Mouse (Mus musculus) R1 (cell line): ENCODE results near the gene Smox.
A peak's percentile ranks its signal among the peaks of the same experiment; 100 is the strongest.
"Not testable (repeated sequence)": the region's sequence is repeated elsewhere in the genome, so short reads cannot be mapped to it uniquely, and the experiment has no call there.

Experiments
- DNase-seq: peaks from one replicate; pipeline ENCODE4 v3.0.0-alpha.2; 2018; ENCODE audit warnings: low read depth, low spot score

The Smox gene

DNA sequence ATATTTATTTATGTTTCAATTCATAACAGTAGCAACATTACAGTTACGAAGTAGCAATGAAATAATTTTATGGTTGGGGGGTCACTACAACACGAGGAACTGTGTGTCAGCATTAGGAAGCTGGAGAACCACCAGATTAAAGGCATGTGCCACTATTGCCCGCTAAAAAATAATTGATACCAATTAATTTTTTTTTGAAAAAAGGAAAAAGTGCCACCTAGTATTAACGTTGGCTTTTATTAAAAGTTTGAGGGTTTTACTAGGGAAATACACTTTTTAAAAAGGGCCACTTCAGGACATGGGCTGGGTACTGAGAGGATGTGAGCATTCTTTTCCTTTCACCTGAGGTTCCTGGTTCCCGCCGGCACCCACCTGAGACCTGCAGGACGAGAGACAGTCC lies at the start of gene Smox:
Smox (plus strand) TSS at position 301 of the 400 bp plus-strand sequence.
- no peak for DNase-seq

DNA sequence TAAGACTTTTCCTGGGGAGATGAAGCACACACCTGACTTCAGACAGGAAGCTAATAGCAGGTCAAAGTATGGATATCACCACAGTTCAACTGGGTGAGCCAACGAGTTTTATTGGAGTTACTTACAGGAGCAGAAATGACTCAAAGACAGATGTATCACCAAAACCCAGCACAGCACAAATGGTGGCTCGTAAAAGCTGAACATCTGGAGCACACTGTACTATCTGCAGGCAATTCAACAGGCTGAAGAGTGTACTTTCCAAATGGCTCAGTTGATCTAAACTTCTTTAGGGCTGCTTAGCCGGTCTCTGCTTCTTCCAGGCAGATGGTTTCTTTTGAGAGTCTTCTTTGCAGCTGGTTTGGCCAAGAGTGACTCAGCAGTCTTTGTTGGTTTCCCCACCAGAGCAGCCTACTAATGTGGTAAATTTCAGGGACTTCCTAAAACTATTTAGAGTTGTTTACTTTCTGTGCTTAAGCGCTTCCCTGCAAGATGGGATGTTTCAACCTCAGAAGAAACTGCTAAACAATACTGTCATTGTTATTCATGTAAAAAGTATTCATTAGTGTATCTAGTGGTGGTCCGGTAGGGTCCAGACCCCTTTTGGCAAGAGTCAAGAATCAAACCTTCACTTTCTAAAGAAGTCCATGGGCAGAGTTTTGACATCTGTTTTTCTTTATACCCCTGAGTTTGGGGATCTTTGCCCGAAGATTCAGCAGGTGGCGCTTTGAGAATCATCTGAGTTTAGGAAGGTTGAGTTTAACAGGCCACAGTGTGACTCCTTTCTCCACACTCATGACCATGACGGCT lies 48.0 kb upstream of the Smox start:
- peak; percentile 47 for DNase-seq

DNA sequence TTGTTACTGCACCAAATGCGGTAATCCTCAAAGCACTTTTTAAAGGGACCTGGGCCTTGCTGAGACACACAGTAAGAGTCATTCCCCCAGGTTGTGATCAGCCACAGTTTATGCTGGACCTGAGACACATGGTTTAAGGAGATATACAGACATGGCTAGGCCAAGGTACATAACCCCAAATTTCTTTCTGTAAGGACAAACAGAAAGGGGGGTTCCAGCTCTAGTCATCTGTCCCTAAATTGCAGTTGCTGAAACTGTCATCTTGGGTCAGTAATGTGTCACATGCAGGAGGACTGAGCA lies 47.5 kb upstream of the Smox start:
- no peak for DNase-seq

DNA sequence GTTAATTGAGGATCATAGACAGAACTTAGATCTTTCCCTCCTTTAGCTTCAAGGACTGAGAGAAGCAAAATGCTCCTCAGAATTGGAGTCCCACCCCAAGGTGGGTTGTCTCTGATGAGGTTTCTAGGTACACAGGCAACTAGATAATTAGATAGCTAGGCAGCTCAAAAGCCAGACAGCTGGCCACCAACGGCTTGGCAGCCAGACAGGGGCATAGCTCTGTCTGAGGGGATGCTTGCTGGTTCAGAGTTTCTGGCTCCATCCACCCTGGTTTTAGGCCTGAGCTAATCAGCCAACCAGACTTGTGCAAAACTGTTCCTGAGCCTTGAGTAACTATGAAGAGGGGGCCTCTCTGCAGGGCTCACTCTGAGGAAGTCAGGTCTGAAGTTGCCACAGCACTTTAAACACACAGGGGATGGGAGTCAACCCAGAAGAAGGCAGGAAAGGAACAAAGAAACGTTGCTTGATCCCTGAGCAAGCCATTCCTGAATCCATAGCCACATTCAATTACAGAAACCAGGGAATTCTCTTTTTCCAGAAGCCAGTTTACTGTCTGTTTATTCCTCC lies 44.8 kb upstream of the Smox start:
- no peak for DNase-seq

DNA sequence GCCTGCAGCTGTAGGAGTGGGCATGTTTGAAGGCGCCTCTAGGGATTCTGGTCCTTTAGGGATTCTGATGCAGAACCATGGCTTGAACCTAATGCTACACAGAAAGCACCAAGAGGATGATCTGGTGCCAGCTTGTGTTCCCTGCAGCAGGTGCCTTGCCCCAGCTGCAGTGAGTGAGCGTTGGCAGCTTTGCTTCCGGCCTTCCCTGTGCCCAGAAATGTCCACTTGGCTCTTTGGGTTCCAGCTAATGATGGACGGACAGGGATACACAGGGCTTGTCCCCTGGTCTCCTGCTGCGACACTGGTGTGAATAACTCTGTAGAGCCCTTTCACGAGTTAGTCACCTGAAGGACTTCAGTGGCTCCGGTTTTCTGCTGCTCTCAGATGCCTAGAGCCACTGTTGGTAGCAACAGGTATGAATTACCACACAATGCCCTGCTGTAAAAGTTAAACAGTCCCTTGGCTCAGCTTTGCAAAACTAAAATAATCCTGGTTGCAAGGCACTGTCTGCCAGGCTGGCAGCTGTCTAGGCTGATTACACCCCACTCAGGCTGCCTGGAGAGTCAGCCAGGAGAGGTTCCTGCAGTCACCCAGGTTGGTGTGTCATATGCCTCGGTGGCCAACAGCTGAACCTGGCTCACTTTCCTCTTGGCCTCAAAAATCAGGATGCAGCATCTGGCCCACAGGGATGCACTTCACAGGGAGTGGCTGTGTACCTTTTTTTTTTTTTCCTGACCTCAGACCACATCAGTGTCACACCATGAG lies 43.5 kb upstream of the Smox start:
- DNase-seq = no peak

DNA sequence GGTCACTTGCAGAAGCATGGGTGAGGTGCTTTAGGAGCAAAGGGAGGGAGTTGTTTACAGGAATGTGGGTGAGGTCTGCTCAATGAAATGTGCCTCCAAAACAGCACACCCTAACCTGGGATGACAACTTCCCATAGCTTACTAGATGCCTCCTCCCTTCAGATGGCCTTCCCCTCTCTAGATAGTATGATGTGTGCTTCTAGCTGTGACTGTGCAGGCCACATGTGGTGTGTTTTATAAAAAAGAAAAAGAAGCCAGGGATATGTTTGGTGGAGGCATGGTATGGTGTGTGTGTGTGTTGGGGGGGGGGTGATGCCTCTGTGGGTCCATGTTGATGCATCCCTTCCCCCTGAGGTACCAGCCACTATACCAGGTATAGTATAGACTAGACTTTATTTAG lies 42.9 kb upstream of the Smox start:
- no peak for DNase-seq

DNA sequence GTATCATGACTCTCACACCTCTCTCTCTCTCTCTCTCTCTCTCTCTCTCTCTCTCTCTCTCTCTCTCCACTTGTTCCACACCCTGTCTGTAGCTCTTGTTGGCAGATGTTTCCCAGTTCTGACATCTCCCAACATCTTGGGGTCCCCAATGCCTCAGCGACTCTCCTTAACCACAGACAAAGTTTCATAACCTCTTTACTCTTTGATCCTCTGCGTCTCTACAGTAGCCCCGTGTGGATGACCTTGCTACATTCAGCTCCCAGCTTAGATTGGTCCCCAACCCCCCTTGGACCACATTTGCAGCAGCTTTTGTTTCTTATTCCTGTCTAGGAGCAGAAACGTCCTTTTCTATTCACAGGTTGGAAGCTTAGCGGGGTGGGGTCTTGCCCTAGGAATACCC lies 41.6 kb upstream of the Smox start:
- DNase-seq = no peak

DNA sequence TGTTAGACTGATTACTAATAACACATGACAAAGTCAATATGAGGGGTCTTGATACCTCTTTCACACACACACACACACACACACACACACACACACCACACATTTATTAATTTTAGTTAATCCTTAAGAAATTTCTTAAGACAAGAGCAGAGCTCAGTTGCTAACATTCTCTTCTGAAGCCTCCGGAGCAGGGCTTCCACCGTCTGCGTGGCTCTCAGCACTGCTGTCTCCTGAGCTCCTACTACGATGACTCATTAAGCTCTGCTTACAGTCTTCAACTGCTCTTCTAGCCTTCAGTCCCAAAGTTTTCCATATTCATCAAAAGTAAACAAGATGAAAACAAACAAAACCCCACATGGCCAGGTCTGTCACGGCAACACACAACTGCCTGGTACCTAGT lies 40.8 kb upstream of the Smox start:
- DNase-seq = no peak

DNA sequence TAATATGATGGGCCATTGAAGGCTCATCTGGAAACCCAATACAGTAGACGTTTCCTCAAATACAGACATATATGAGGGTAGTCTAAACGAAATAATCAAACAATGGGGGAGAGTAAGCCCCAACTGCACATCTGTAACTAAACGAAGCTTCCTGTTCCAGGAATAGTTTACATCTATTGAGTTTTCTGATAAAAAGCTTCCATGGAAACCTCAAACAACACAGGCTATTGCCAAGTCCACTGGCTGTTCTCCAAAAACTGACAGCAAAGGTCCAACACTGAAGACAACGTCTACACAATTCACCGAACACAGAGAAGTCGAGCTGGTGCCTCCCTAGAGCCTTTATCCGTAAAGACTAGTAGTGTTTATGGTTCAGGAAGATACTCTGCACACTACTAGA lies 33.6 kb upstream of the Smox start:
- DNase-seq = no peak

DNA sequence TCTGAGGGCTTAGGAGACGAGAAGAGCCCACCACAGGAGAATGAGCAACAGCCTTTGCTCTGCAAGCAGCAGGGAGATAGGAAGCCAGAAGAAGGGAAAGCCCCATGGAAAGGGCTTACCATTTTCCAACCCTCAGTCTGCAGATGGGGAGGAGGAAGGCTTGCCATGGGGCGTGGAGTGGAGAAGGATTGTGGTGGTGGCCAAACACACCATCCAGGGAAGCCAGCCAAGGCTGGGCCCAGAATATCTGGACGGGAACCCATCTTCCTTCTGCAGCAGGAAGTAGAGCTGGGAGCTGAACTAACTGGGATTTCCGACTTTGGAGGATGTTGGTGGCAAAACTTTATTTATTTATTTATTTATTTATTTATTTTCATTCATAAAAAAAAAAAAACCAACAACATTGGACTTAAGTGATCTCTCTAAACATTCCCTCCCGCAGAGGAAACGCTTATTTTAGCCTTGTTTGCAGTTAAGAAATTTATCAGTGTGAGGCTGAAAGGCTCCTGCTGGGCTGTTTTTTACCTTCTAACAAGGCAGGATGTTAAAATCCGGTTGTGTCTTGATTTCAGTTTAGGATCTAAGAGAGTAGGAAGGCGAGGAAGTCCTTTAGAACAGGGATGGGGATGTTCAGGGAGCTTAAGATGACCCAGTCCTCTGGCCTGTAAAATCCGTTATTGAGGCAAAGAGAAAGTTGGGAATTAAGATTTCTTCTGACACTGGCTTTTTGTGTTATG lies 30.2 kb upstream of the Smox start:
- no peak for DNase-seq

DNA sequence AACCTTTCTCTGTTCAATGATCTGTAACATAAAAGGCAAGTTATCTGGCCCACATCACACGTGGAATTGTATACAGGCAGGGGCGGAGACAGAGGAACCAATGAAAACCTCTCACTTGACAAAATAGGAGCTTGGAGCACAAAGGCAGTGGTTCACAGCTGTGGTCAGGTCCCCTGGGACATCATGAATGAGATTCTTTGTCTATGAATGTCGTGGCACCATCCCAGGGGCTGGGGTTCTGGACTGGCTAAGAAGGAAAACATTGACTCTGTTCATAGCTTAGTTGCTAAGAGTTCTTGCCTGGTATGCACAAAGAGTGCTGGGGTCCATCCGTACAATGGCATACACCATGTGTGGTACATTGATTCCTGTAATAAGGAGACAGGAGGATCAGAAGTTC lies 28.3 kb upstream of the Smox start:
- DNase-seq = no peak

DNA sequence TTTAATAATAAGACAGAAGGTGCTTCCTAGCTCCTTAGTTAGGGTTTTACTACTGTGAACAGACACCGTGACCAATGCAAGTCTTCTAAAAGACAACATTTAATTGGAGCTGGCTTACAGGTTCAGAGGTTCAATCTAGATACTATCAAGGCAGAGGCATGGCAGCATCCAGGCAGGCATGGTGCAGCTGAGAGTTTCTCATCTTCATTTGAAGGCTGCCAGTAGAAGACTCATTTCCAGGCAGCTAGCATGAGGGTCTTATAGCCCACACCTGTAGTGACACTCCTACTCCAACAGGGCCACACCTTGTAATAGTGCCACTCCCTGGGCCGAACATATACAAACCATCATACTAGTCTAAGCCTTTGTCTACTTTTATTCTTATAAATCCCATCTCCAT lies 27.1 kb upstream of the Smox start:
- DNase-seq = no peak

DNA sequence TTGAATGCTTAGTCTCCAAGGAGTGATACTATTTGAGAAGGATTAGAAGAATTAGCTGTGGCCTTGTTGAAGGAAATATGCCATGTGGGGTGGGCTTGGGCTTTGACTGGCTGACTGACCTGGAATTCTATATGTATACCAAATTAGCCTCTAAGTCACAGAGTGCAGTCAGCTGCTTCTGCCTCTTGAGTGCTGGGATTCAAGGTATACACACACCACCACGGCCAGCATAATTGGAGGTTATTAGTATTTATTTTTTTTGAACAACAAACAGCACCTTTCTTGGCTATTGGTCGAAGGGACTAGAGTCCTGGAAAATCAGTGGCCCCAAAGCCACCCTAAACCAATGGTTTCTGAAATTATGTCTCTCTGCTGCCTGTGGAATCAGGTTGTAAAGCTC lies 24.6 kb upstream of the Smox start:
- no peak for DNase-seq

DNA sequence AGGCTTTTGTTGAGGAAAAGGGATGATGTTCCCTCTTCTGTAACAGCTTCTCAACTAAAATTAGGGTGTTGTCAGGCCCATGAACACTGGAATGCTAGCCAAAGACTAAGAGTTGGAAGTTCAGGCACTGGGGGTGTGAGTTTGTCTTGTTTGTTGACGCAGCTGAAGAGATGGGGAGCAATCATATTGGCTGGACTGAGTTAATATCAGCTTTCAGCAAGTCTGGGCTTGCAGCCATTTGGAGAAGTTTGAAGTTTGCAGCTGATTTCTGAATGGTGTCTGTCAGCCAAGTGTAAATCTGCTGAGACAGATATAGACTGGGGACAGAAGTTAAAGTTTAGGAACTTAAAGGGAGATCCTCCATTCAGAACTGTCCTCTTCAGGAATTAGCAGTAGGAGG lies 21.4 kb upstream of the Smox start:
- DNase-seq = no peak

DNA sequence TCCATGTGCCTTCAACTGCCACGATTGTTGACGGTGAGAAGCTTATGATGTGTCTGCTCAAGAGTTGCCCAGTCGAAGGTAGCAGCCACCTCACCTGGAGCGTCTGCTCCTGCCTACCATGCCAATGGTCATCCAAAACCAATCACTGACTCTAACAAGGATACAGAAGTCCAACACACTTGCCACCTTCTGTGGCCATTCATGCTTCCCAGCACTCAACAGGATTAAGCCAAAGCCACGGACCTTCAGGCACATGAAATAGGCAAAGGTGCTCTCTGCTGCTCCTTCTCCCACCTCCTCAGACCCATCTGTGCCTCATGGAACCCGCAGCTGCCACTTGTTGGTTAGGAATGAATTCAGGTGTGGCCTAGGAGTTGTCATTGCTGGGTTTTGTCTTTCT lies 17.5 kb upstream of the Smox start:
- no peak for DNase-seq

DNA sequence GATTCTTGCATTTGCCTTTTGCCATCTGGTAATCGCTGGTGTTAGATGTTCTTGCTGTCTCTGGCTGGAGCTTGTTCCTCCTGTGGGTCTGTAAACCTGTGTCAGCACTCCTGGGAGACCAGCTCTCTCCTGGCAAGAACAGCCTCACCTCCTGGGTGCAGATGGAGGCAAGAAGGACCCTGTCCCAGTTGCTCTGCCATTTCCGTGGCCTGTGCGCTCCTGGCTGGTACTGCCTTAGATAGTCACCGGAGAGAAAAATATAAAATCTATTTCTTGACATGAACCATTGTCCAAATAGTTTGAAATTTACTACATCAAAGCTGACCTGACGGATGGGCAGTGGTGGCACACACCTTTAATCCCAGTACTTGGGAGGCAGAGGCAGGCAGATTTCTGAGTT lies 14.2 kb upstream of the Smox start:
- DNase-seq = not testable (repeated sequence)

DNA sequence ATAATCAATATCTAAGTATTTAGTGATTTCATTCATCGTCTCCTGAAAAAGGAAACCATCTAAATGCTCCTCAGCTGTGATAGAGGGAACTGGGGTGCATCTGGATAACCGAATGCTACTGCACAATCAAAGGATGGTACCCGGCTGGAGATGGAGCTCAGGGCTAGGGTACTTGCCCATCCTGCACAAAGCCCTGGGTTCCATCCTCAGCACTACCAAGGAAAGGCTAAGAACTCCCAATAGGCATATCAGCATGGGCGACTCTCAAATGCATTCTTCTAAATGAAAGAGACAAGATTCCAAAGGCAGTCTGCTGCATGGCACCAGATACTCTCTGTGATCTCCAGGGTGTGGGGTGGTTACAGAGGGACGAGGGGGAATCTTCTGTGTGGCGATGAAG lies 13.4 kb upstream of the Smox start:
- no peak for DNase-seq

DNA sequence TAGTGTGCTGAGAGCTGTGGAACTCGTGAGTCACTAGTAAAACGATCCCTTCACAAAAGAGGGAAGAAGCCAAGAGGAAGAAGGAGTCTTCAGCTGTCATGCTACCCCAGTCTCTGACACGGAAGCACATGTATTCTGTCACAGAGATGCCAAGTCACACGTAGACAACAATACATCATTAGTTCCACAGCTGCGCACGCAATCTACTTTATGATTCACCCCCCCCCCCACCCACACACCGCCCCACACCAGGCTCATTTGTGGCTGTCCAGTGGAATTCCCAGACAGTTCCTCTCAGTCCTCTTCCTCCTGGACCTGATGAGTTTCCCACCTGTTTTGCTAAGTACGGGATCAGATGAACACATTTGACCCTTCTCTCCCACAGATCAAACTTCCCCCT lies 12.9 kb upstream of the Smox start:
- DNase-seq = no peak

DNA sequence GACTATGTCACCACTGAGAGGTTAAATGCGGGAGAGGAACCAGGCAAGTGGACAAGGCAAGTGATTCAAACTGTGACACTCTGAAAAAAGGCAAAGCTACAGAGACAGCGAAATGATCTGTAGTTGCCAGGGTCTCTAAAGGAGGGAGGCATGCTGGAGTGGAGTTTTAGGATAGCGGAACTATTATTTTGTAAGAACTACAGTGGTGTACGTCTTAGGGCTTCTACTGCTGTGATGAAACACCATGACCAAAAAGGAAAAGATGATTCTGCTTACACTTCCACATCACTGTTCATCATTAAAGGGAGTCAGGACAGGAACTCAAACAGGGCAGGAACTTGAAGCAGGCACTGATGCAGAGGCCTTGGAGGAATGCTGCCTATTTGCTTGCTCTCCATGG lies 12.4 kb upstream of the Smox start:
- DNase-seq = no peak

DNA sequence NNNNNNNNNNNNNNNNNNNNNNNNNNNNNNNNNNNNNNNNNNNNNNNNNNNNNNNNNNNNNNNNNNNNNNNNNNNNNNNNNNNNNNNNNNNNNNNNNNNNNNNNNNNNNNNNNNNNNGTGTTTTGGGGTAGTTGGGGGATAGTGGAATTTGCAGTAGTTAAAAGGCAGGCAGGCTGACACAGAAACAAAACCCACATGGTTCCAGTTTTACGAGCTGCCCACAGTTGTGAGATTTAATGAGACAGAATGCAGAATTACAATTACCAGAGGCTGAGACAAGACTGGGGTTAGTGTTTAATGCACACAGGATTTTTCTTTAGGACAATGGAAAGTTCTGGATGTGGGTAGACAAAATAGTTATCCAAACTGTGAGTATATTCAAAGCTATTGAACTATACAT lies 9.6 kb upstream of the Smox start:
- no peak for DNase-seq

DNA sequence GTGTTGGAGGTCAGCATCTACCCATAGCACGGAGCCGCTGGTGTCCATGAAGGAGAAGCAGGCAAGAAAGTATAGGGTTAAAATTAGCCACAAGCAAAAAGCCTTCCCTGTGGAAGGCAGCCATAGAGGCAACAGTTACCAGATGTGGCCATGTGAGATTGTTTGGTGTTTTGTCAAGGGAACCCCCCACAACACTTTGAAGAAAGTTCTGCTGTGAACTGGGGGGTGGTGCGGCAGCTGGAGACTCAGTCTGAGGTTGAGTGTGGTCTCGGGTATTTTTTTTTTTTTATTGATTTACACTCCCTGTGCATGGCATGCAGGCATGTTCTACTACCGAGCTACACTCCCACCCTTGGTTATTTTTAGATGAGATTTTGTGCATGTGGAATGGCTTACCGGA lies 8.8 kb upstream of the Smox start:
- no peak for DNase-seq

DNA sequence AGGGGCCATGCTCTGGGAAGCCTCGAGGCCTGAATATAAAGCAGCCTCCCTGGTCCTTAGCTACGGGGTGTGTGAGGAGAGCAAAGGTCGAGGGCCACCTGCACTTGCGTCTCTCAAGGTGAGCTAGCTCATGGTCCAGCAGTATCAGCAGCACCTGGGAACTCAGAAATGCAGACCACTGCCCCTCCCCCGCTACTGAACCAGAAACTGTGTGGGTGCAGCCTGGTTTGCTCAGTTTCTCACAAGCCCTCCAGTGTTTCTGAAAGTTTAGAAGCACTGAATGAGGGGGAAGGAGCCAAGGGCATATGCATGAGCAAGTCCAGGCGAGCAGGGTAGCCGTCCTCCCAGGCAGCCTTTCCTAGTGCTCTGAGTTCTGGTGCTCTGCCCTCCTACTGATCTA lies 7.7 kb upstream of the Smox start:
- no peak for DNase-seq

DNA sequence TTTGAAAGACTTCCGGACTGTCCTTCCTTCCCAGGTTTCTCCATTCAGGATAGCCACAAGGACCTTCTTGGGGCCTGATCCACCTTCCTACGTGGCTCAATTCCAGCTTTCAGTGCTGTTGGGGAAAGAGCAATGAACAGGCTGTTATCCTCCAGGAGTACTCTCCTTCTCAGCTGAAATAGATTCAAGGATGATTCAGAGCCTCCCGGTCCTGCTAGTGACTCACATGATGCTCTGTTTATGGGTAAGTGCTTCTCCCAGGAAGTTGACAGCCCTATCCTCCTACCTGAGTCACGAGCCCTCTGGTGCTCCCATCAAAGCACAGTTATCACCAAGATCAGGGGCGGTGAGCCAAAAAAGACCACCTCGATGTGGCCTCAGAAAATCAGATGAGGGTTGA lies 7.1 kb upstream of the Smox start:
- no peak for DNase-seq
